Mouse (Mus musculus) embryonic facial prominence, embryonic 15.5 days (tissue): ENCODE data around the gene Sdk2. TPM values are rescaled to one million over a fixed set of nuclear protein-coding genes. Genes with fewer than 3 reads are reported as not detected.

Experiments
- ATAC-seq: fragments of 200-750 bp; cut with Nextera tagmentation; 2 replicates; pipeline ENCODE4 v1.8.0; 2017; ENCODE audit warnings: low read depth, moderate TSS enrichment; ENCODE audit not compliant: insufficient number of reproducible peaks, low FRiP score, low TSS enrichment
- H3K27ac ChIP-seq: fragments of 300-500 bp; sonication (generic); replicated peaks from 2 replicates; pipeline ENCODE4 v1.5.1; 2015; ENCODE audit warnings: mild to moderate bottlenecking, inconsistent platforms
- H3K27me3 ChIP-seq: fragments of 300-500 bp; sonication (generic); 2 replicates; pipeline ENCODE4 v1.6.1; 2015; ENCODE audit warnings: inconsistent platforms
- H3K36me3 ChIP-seq: fragments of 300-500 bp; sonication (generic); 2 replicates; pipeline ENCODE4 v1.6.1; 2015; ENCODE audit warnings: mild to moderate bottlenecking, inconsistent platforms
- H3K4me1 ChIP-seq: fragments of 300-500 bp; sonication (generic); 2 replicates; pipeline ENCODE4 v1.6.1; 2015; ENCODE audit warnings: inconsistent platforms
- H3K4me2 ChIP-seq: fragments of 300-500 bp; sonication (generic); replicated peaks from 2 replicates; pipeline ENCODE4 v1.6.1; 2015; ENCODE audit warnings: mild to moderate bottlenecking, inconsistent platforms
- H3K4me3 ChIP-seq: fragments of 300-500 bp; sonication (generic); replicated peaks from 2 replicates; pipeline ENCODE4 v1.5.1; 2015; ENCODE audit warnings: mild to moderate bottlenecking, inconsistent platforms
- H3K9ac ChIP-seq: fragments of 300-500 bp; sonication (generic); 2 replicates; pipeline ENCODE4 v1.6.1; 2015; ENCODE audit warnings: inconsistent platforms
- H3K9me3 ChIP-seq: fragments of 300-500 bp; sonication (generic); replicated peaks from 2 replicates; pipeline ENCODE4 v1.6.1; 2016; ENCODE audit warnings: inconsistent platforms
- WGBS: fragments of 180-500 bp; shearing (Covaris S2); methylation state at CpG from one replicate; pipeline ENCODE4 v1.1.7; 2015; 5-methylcytosine and 5-hydroxymethylcytosine counted together
- polyA plus RNA-seq: library from polyadenylated mRNA; unstranded; fragments of >200 nt; fragmentation: Nextera tagmentation; extraction: Ambion mirVana; gene quantifications from 2 replicates; pipeline ENCODE4 v1.2.1, GENCODE M21; 2015

Sdk2 gene
- polyA plus RNA-seq, 1 experiment from 2014 or later: 4.8 TPM

DNA sequence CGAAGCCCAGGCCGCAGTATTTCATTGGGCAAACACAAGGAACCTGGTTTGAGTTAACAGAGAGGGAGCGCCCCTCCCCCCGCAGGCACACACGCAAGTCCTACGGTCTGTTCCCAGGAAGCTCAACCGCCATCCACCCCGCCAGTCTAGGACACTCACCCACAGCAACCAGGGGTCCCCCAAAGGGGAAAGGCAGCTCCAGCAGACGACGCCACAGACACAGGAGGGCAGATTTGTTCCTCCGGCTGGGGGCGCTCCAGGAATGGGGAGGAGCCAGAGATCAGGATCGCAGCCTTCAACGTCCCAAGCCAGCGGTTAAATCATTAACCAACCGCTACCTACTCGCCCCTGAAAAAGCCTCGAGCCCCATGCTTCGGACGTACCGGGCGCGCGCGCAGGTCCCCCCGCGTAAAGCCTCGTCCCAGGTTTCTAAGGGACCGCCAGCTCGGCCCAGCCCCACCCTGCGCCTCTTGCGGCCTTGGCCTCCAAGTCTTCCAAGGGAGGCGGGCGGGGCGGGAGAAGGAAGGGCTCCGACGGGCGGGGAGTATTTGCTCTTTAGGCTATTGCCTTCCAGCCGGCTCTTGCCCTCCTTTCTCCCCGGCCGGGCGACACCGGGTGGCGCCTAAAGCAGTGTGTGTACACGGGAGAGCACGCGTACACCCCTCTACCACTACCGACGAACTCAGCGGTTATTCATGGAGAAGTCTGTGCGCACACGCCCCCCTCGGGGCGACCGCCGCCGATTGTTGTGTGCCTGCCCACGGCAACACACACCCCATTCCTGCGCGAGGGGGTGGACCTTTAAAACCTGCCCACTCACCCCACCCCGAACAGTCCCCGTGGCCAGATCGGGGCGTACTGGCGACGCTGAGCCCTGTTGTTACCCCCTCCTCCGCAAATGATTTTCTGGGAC lies 316.0 kb downstream of the Sdk2 start:
- Histone ChIP-seq H3K4me1 (peaks cover 66% of the 10 kb centered on the region), H3K27ac (peak overlapping the region; percentile 99), H3K9ac (peak overlapping the region; percentile 84), H3K36me3 (0 out of 2 replicates have a peak, but pooled peaks cover 3% of the 10 kb centered on the region), H3K9me3 (no peaks in the 10 kb centered on the region), H3K4me3 (peak overlapping the region; percentile 84), H3K4me2 (peak overlapping the region; percentile 78), H3K27me3 (no peaks in the 10 kb centered on the region)
- peak; percentile 63 for ATAC-seq
- under 1% methylated on average over 66 of the region's 67 CpGs for WGBS

DNA sequence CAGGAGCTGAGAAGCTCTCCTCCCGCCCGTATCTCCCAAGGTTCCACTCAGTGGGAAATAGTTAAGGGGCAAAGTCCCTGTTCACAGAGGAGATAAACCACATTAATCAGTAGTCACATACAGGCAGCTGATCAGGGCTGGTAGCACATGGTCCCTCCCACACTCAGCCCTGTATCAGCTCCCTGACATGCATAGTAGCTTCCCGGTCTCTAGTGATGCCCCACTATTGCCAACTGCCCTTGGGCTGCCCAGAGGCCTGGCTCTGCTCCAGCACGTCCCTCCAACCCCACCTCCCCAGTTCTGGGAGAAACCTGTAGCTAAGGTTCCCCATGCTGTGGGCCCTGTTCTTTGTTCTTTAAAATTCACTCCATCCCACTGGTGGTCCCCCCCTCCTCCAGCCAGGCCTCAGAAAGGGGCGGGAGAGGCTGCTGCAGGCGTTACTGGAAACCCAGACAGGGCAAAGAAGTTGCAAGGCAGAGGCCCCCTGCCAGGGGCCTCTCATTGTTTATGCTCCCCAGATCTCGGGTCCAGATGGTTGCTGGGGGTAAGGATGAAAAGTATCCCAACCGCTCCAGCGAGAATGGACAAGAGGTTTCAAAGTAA lies 317.0 kb downstream of the Sdk2 start:
- Histone ChIP-seq H3K27me3 (no peaks in the 10 kb centered on the region), H3K4me3 (peak overlapping the region; percentile 84), H3K9ac (peak overlapping the region; percentile 84), H3K4me2 (peak overlapping the region; percentile 78), H3K36me3 (0 out of 2 replicates have a peak, but pooled peaks cover 3% of the 10 kb centered on the region), H3K9me3 (no peaks in the 10 kb centered on the region), H3K4me1 (peaks cover 56% of the 10 kb centered on the region), H3K27ac (peak overlapping the region; percentile 99)
- no peak; the same call in 1 of the 2 replicates for ATAC-seq
- 5% methylated on average over 9 of the region's 9 CpGs for WGBS

DNA sequence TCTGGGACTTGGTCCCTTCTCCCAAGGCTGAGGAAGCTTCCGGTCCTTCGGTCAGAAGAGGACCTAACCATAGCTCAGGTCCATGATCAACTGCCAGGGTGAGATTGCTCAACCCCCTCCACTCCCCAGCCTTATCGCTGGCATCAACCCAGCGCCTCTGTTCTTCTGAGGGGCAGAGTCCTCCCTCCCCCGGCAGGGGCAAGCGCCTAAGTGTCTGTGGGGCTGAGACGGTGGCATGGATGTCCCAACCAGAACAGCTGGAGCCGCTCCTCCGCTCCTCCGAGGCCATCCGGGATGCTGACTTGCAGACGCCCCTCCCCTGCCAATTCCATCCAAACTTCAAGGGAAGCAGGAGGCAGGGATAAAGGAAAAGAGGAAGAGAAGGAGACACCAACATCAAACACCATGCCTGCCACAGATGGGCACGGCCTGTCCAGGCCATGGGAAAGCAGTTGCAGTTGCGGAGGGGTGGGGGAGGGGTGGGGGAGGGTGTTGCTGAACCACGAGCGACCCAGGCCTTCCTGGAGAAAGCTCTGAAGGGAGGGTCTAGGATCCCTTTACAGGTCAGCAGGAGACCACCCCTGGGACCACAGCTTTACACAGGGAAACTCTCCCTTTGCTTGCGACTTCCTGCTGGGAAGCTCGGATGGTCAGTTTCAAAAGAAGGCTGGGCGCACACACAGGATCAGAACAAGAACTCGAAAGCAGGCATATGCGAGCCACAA lies 317.9 kb downstream of the Sdk2 start:
- no peak for ATAC-seq
- peaks cover 47% of the 10 kb centered on the region for H3K4me1 ChIP-seq
- H3K9ac ChIP-seq: peak overlapping the region; percentile 84; the same call in 1 of the 2 replicates
- H3K4me2 ChIP-seq: peak overlapping the region; percentile 78
- H3K4me3 ChIP-seq: peak overlapping the region; percentile 84
- no peaks in the 10 kb centered on the region for H3K9me3 ChIP-seq
- H3K27me3 ChIP-seq: no peaks in the 10 kb centered on the region
- WGBS: 7% methylated on average over 21 of the region's 21 CpGs
- 0 out of 2 replicates have a peak, but pooled peaks cover 6% of the 10 kb centered on the region for H3K36me3 ChIP-seq
- H3K27ac ChIP-seq: peak overlapping the region; percentile 99

DNA sequence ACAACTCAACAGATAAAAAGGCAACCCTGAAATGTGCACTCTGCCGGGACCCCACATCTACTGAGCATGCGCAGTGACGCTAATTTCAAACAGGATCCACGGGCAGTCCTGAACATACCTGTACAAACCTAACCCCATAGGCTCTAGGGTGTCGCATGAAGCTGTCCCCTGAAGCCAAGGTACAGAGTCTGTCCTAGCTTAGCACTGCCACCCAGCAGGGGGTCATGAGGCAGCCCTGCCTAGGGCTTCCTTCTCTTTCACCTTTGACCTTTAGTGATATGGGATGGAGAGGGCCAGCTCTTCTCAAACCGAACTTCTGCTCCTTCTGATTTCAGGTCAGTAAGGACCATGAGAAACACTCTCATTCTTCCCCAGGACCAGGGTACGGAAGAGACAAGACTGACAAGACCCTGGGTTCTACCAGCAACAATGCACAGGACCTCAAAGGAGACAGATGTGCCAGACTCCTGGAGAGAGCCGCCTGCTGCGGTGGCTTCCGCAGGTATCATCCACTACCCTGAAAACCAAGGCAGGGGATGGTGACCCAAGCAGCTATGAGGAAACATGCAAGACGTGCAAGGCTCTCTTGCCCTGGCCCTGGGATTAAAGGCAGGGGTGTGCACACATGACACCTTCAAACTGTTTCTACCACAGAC lies 319.0 kb downstream of the Sdk2 start:
- no peak overlapping the region for H3K9ac ChIP-seq
- peaks cover 16% of the 10 kb centered on the region for H3K36me3 ChIP-seq
- 70% methylated on average over 11 of the region's 11 CpGs for WGBS
- H3K9me3 ChIP-seq: no peaks in the 10 kb centered on the region
- H3K4me2 ChIP-seq: peak overlapping the region; percentile 78
- peak overlapping the region; percentile 84 for H3K4me3 ChIP-seq
- peaks cover 45% of the 10 kb centered on the region for H3K4me1 ChIP-seq
- peak overlapping the region; percentile 29; the same call in 1 of the 2 replicates for H3K27ac ChIP-seq
- ATAC-seq: no peak
- H3K27me3 ChIP-seq: no peaks in the 10 kb centered on the region

DNA sequence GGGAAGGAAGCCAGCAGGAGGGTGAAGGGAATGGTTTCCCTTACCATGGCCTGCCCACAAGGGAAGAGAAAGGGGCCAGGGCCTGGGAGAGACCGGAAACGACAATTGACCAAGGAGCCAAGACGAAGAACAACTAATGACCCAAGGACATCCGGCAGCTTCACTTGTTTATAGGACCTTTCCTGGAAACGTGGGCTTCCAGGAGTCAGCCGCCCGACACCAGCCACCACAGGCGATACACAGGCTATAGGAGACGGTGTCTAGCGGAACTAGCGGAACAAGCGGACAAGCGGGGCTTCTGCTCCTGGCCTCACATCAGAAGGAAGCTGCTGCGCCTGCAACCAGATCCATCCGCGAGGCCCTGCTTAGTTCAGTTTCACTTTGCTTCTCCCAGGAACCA lies 319.8 kb downstream of the Sdk2 start:
- H3K27ac ChIP-seq: peak overlapping the region; percentile 29; the same call in 1 of the 2 replicates
- peaks cover 40% of the 10 kb centered on the region for H3K4me1 ChIP-seq
- H3K4me3 ChIP-seq: peak overlapping the region; percentile 19; the same call in 1 of the 2 replicates
- H3K36me3 ChIP-seq: peaks cover 23% of the 10 kb centered on the region
- no peak for ATAC-seq
- H3K9ac ChIP-seq: no peak overlapping the region
- H3K4me2 ChIP-seq: peak overlapping the region; percentile 78
- no peaks in the 10 kb centered on the region for H3K9me3 ChIP-seq
- no peaks in the 10 kb centered on the region for H3K27me3 ChIP-seq
- WGBS: 52% methylated on average over 16 of the region's 16 CpGs

DNA sequence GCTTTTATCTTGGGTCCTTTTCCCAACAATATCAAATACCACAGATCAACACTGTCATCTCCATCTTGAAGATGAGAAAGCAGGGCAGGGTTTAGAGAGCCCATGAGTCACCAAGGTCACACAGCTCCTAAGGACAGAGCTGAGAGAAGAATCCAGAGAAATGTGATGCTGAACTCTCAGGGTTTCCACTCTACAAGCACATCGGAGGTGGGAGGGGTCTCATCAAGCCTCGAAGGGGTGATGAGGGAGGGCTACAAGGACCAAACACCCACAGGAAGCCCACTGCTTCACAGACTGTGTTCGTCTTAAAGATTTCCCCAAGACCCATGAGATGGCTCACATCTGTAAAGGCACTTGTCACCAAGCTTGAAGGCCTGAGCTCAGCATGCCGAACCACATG lies 320.9 kb downstream of the Sdk2 start:
- ATAC-seq: no peak
- WGBS: 64% methylated on average over 4 of the region's 4 CpGs
- H3K27ac ChIP-seq: no peak overlapping the region
- H3K9ac ChIP-seq: no peak overlapping the region
- H3K4me1 ChIP-seq: peaks cover 37% of the 10 kb centered on the region
- no peaks in the 10 kb centered on the region for H3K27me3 ChIP-seq
- H3K36me3 ChIP-seq: peaks cover 26% of the 10 kb centered on the region
- no peak overlapping the region for H3K4me3 ChIP-seq
- H3K9me3 ChIP-seq: no peaks in the 10 kb centered on the region
- no peak overlapping the region for H3K4me2 ChIP-seq

DNA sequence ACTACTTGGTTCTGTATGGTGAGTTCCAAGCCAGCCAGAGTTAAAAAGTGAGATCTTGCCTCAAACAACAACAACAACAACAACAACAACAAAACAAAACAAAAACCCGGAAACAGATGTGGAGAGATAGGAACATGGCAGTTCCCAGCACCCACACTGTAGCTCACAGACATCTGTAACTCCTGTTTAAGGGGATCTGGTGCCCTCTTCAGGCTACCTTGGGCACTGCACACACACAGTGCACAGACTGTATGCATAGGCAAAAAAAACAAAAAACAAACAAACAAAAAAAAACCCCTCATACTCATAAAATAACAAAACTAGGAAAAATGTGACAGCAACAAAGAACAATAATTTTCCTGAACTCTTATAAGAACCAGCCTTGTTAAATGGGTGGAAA lies 323.8 kb downstream of the Sdk2 start:
- H3K36me3 ChIP-seq: peaks cover 30% of the 10 kb centered on the region
- WGBS: 89% methylated on average over 1 of the region's 1 CpGs
- ATAC-seq: no peak
- H3K27ac ChIP-seq: no peak overlapping the region
- peaks cover 41% of the 10 kb centered on the region for H3K4me1 ChIP-seq
- no peaks in the 10 kb centered on the region for H3K27me3 ChIP-seq
- H3K9me3 ChIP-seq: no peaks in the 10 kb centered on the region
- no peak overlapping the region for H3K4me3 ChIP-seq
- no peak overlapping the region for H3K9ac ChIP-seq
- H3K4me2 ChIP-seq: no peak overlapping the region

DNA sequence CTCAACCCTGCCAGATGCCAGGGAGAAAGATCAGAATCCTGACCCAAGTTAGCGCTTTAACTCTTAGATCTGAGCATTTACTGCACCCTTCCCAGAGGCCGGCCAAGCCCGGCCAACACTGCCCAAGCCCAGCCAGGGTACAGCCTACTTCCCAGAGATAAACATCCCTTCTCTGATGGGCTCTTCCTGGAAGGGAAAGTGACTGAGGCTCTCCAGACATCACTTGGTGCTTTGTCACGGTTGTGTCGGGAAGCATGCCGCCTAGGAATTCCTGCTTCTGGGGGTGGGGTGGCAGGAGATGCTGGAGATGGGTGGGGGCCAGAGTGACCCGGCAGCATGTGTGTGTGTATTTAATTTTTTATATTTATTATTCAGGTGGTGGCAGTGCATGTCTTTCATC lies 326.7 kb downstream of the Sdk2 start:
- WGBS: 66% methylated on average over 7 of the region's 7 CpGs
- Histone ChIP-seq H3K27me3 (no peaks in the 10 kb centered on the region), H3K4me1 (peaks cover 48% of the 10 kb centered on the region), H3K4me2 (no peak overlapping the region), H3K36me3 (peaks cover 31% of the 10 kb centered on the region), H3K9ac (no peak overlapping the region), H3K27ac (no peak overlapping the region; the same call in 1 of the 2 replicates), H3K4me3 (no peak overlapping the region), H3K9me3 (no peaks in the 10 kb centered on the region)
- no peak for ATAC-seq

DNA sequence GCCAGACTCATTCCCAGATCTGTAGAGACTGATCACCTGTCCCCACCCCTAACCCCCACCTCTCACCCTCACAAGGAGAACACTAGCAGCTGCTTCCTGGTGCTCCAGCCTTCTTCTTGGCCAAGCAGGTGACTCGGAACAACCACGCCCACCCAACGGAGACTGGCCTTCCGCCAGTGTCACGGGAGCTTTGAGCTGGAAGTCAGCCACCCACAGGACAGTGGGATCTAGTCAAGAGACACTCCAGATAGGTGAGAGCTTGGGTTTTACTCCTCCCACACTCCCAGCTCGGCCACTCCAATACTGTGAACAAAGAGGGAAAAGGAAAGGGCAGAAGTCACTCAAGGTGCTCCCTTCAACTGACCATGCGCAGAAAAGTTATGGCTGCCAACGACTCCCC lies 327.6 kb downstream of the Sdk2 start:
- H3K36me3 ChIP-seq: peaks cover 28% of the 10 kb centered on the region
- no peak overlapping the region for H3K27ac ChIP-seq

DNA sequence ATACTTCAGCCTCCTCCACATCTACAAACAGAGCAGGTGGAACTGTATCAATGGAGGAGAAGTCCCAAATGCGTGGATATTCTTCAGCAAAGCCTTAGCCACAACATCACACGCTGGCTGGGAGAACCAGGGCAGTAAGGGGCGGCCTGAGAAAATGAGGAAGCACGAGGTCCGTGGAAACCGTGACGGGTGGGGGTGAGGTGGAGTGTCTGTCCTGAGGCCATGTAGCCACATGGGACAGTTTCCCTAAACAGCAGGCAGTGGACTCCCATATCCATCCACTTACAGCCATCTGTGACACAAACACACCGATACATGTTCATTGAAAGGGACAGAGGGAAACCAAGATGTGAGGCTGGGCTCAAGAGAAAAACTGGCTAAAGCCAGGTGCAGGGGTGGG lies 328.9 kb downstream of the Sdk2 start:
- H3K9me3 ChIP-seq: no peaks in the 10 kb centered on the region
- H3K4me3 ChIP-seq: no peak overlapping the region
- H3K4me2 ChIP-seq: no peak overlapping the region
- H3K36me3 ChIP-seq: peaks cover 19% of the 10 kb centered on the region; the same call in 1 of the 2 replicates
- no peak overlapping the region for H3K27ac ChIP-seq
- H3K27me3 ChIP-seq: no peaks in the 10 kb centered on the region
- WGBS: 70% methylated on average over 8 of the region's 8 CpGs
- no peak overlapping the region for H3K9ac ChIP-seq
- no peak for ATAC-seq
- peaks cover 70% of the 10 kb centered on the region for H3K4me1 ChIP-seq

More for the DNA sequence above, 327.6 kb downstream of the Sdk2 start:
- no peak overlapping the region for H3K4me3 ChIP-seq
- H3K4me1 ChIP-seq: peaks cover 57% of the 10 kb centered on the region
- H3K4me2 ChIP-seq: no peak overlapping the region
- H3K9ac ChIP-seq: no peak overlapping the region
- no peaks in the 10 kb centered on the region for H3K9me3 ChIP-seq
- 68% methylated on average over 8 of the region's 8 CpGs for WGBS
- peak; percentile 4; the same call in 1 of the 2 replicates for ATAC-seq
- no peaks in the 10 kb centered on the region for H3K27me3 ChIP-seq
